Mouse (Mus musculus) MEL (cell line): ENCODE results near the gene Cxcl17. TPM values are rescaled to one million over a fixed set of nuclear protein-coding genes. Genes with fewer than 3 reads are reported as not detected.

Source experiments
- DNase-seq: peaks from one replicate; pipeline ENCODE4 v3.0.0; 2011; ENCODE audit warnings: low read depth, low spot score
- H3K27ac ChIP-seq: 2 replicates; pipeline ENCODE4 v1.5.1; 2012; ENCODE audit warnings: low read depth, mild to moderate bottlenecking, control low read depth, low read length, moderate library complexity; ENCODE audit not compliant: control insufficient read depth
- H3K27me3 ChIP-seq, 2 experiments: fragments of 150-350 bp in 1 of 2; sonication (generic) in 1 of 2; 2 replicates each; pipeline ENCODE4 v1.6.1; 2012; ENCODE audit warnings: low read length in 2 of 2, mild to moderate bottlenecking in 2 of 2, improper control_type of control experiment in 1 of 2, moderate library complexity in 1 of 2; ENCODE audit not compliant: insufficient read depth in 2 of 2, control insufficient read depth in 1 of 2
- H3K36me3 ChIP-seq, 2 experiments: 2 replicates each; pipeline ENCODE4 v1.6.1; 2012 to 2014; ENCODE audit warnings: low read length in 2 of 2, improper control_type of control experiment in 1 of 2, inconsistent platforms in 1 of 2, mild to moderate bottlenecking in 1 of 2; ENCODE audit not compliant: insufficient read depth in 2 of 2, control insufficient read depth in 1 of 2
- H3K4me1 ChIP-seq, 2 experiments: fragments of 150-350 bp in 1 of 2; sonication (generic) in 1 of 2; 2 replicates each; pipeline ENCODE4 v1.6.1; 2012; ENCODE audit warnings: low read length in 2 of 2, improper control_type of control experiment in 1 of 2, mild to moderate bottlenecking in 1 of 2; ENCODE audit not compliant: insufficient read depth in 2 of 2, control insufficient read depth in 1 of 2
- H3K4me3 ChIP-seq, 2 experiments: fragments of 150-350 bp in 1 of 2; sonication (generic) in 1 of 2; 2 replicates each; pipeline ENCODE4 v1.5.1; 2012; ENCODE audit warnings: low read depth in 2 of 2, low read length in 2 of 2, mild to moderate bottlenecking in 2 of 2, moderate library complexity in 2 of 2, control low read depth in 1 of 2, improper control_type of control experiment in 1 of 2; ENCODE audit not compliant: control insufficient read depth in 1 of 2, insufficient read depth in 1 of 2
- H3K79me2 ChIP-seq: 2 replicates; pipeline ENCODE4 v1.6.1; 2012; ENCODE audit warnings: mild to moderate bottlenecking, low read length, moderate library complexity; ENCODE audit not compliant: control insufficient read depth, poor library complexity, insufficient read depth
- H3K9ac ChIP-seq: 2 replicates; pipeline ENCODE4 v1.6.1; 2012; ENCODE audit warnings: low read depth, mild to moderate bottlenecking, control low read depth, low read length, moderate library complexity; ENCODE audit not compliant: control insufficient read depth, poor library complexity, severe bottlenecking
- H3K9me3 ChIP-seq: fragments of 150-350 bp; sonication (generic); replicated peaks from 2 replicates; pipeline ENCODE4 v1.6.1; 2012; ENCODE audit warnings: mild to moderate bottlenecking, low read length, improper control_type of control experiment, moderate library complexity; ENCODE audit not compliant: insufficient read depth
- CHD1 ChIP-seq: IDR thresholded peaks from 2 replicates; pipeline ENCODE4 v1.6.1; 2012; ENCODE audit warnings: low read depth, mild to moderate bottlenecking, inconsistent platforms, low read length, improper control_type of control experiment
- CHD2 ChIP-seq: IDR thresholded peaks from 2 replicates; pipeline ENCODE4 v1.6.1; 2011; ENCODE audit warnings: low read length, improper control_type of control experiment
- CTCF ChIP-seq, 3 experiments: IDR thresholded peaks in 2 of 3; conservative IDR thresholded peaks in 1 of 3; 2 replicates each; pipeline ENCODE4 v1.5.1; 2011 to 2012; ENCODE audit warnings: low read length in 3 of 3, low read depth in 2 of 3, mild to moderate bottlenecking in 2 of 3, improper control_type of control experiment in 1 of 3, inconsistent platforms in 1 of 3, mixed read lengths in 1 of 3, moderate library complexity in 1 of 3; ENCODE audit not compliant: control insufficient read depth in 1 of 3, insufficient read depth in 1 of 3, poor library complexity in 1 of 3, severe bottlenecking in 1 of 3
- ELF1 ChIP-seq: IDR thresholded peaks from 2 replicates; pipeline ENCODE4 v1.6.1; 2014; ENCODE audit warnings: low read depth, mild to moderate bottlenecking, inconsistent platforms, low read length, improper control_type of control experiment, moderate library complexity
- EP300 ChIP-seq, 2 experiments: IDR thresholded peaks; 2 replicates each; pipeline ENCODE4 v1.6.1; 2011; ENCODE audit warnings: improper control_type of control experiment in 2 of 2, low read length in 2 of 2, low read depth in 1 of 2, mild to moderate bottlenecking in 1 of 2
- ETS1 ChIP-seq: IDR thresholded peaks from 2 replicates; pipeline ENCODE4 v1.6.1; 2012; ENCODE audit warnings: low read depth, mild to moderate bottlenecking, inconsistent platforms, low read length, improper control_type of control experiment, moderate library complexity
- GATA1 ChIP-seq: IDR thresholded peaks from 2 replicates; pipeline ENCODE4 v1.6.1; 2011; ENCODE audit warnings: low read depth, low read length, improper control_type of control experiment
- HCFC1 ChIP-seq: IDR thresholded peaks from 2 replicates; pipeline ENCODE4 v1.6.1; 2012; ENCODE audit warnings: low read depth, mild to moderate bottlenecking, inconsistent platforms, low read length, improper control_type of control experiment, moderate library complexity
- JUND ChIP-seq: IDR thresholded peaks from 2 replicates; pipeline ENCODE4 v1.6.1; 2011; ENCODE audit warnings: low read depth, mild to moderate bottlenecking, improper control_type of control experiment, low read length
- KAT2A ChIP-seq: conservative IDR thresholded peaks from 2 replicates; pipeline ENCODE4 v1.6.1; 2012; ENCODE audit warnings: low read depth, low read length, improper control_type of control experiment, inconsistent platforms
- MAFK ChIP-seq: IDR thresholded peaks from 2 replicates; pipeline ENCODE4 v1.6.1; 2011; ENCODE audit warnings: low read depth, mild to moderate bottlenecking, low read length, improper control_type of control experiment, borderline replicate concordance
- MAX ChIP-seq: IDR thresholded peaks from 2 replicates; pipeline ENCODE4 v1.6.1; 2011; ENCODE audit warnings: low read length, improper control_type of control experiment
- MEF2A ChIP-seq: IDR thresholded peaks from 2 replicates; pipeline ENCODE4 v1.6.1; 2014; ENCODE audit warnings: low read depth, mild to moderate bottlenecking, inconsistent platforms, low read length, improper control_type of control experiment; ENCODE audit not compliant: poor library complexity, insufficient replicate concordance, severe bottlenecking; ENCODE audit errors: extremely low read depth
- POLR2AphosphoS2 ChIP-seq: IDR thresholded peaks from 2 replicates; pipeline ENCODE4 v1.6.1; 2011; ENCODE audit warnings: low read length, improper control_type of control experiment
- POLR2AphosphoS5 ChIP-seq: IDR thresholded peaks from 2 replicates; pipeline ENCODE4 v1.6.1; 2012; ENCODE audit warnings: low read depth, borderline replicate concordance, mild to moderate bottlenecking, inconsistent platforms, low read length, moderate library complexity, mixed read lengths
- RAD21 ChIP-seq: IDR thresholded peaks from 2 replicates; pipeline ENCODE4 v1.6.1; 2011; ENCODE audit warnings: mild to moderate bottlenecking, low read depth, low read length, improper control_type of control experiment
- RCOR1 ChIP-seq: IDR thresholded peaks from 2 replicates; pipeline ENCODE4 v1.6.1; 2012; ENCODE audit warnings: low read depth, mild to moderate bottlenecking, inconsistent platforms, low read length, improper control_type of control experiment
- SIN3A ChIP-seq: IDR thresholded peaks from 2 replicates; pipeline ENCODE4 v1.6.1; 2012; ENCODE audit warnings: low read length, improper control_type of control experiment, inconsistent platforms
- SMC3 ChIP-seq: IDR thresholded peaks from 2 replicates; pipeline ENCODE4 v1.6.1; 2011; ENCODE audit warnings: low read depth, low read length, improper control_type of control experiment
- TBP ChIP-seq: IDR thresholded peaks from 2 replicates; pipeline ENCODE4 v1.8.0; 2011; ENCODE audit warnings: low read depth, low read length, improper control_type of control experiment
- UBTF ChIP-seq: IDR thresholded peaks from 2 replicates; pipeline ENCODE4 v1.6.1; 2012; ENCODE audit warnings: low read depth, mild to moderate bottlenecking, inconsistent platforms, low read length, improper control_type of control experiment, moderate library complexity, borderline replicate concordance; ENCODE audit not compliant: insufficient read depth
- USF2 ChIP-seq, 2 experiments: IDR thresholded peaks; 2 replicates each; pipeline ENCODE4 v1.6.1; 2011 to 2012; ENCODE audit warnings: improper control_type of control experiment in 2 of 2, low read length in 2 of 2, borderline replicate concordance in 1 of 2, inconsistent platforms in 1 of 2, low read depth in 1 of 2, mild to moderate bottlenecking in 1 of 2; ENCODE audit not compliant: insufficient read depth in 1 of 2
- ZC3H11A ChIP-seq: IDR thresholded peaks from 2 replicates; pipeline ENCODE4 v1.6.1; 2012; ENCODE audit warnings: low read depth, mild to moderate bottlenecking, inconsistent platforms, low read length, improper control_type of control experiment
- ZKSCAN1 ChIP-seq: IDR thresholded peaks from 2 replicates; pipeline ENCODE4 v1.6.1; 2012; ENCODE audit warnings: low read depth, mild to moderate bottlenecking, inconsistent platforms, low read length, improper control_type of control experiment, moderate library complexity
- ZMIZ1 ChIP-seq: IDR thresholded peaks from 2 replicates; pipeline ENCODE4 v1.6.1; 2012; ENCODE audit warnings: low read depth, mild to moderate bottlenecking, inconsistent platforms, low read length, improper control_type of control experiment, moderate library complexity
- ZNF384 ChIP-seq: IDR thresholded peaks from 2 replicates; pipeline ENCODE4 v1.6.1; 2012; ENCODE audit warnings: low read depth, mild to moderate bottlenecking, inconsistent platforms, low read length, improper control_type of control experiment
- polyA plus RNA-seq, 2 experiments: library from polyadenylated mRNA; stranded (reverse) in 1 of 2; unstranded in 1 of 2; fragments of >175 nt in 1 of 2; fragments of >200 nt in 1 of 2; gene quantifications; 2 replicates each; pipeline versions ENCODE4 v1.2.1 to v1.2.4; 2012; ENCODE audit warnings: low replicate concordance in 2 of 2, low read depth in 1 of 2; ENCODE audit not compliant: insufficient read length in 2 of 2, insufficient read depth in 1 of 2, missing spikeins in 1 of 2
- total RNA-seq: library from RNA; depleted of rRNA; stranded (reverse); fragments of 300-350 nt; gene quantifications from 2 replicates; pipeline ENCODE4 v1.2.3, GENCODE M21; 2012

Gene Cxcl17
- total and polyA plus RNA-seq, 3 experiments = not detected

DNA sequence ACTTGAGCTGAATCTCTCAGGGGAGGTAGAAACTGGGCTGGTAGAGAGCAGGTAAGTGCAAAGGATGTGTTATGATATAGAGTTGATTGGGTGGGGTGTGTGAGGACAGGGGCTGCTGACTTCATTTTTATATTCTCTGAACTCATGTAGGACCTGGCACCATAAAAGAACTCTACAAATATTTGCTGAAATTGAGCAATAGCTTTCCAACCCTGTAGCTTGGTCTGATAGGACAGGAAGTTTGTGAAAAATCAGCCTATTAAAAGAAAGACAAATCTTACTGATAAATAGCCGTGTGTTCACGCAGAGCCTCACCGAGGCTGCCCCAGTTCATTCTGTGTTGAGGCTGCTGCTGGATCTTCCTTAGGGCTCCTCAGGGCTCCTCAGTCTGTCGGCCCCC lies 7.3 kb upstream of the Cxcl17 start:
- H3K27me3 ChIP-seq = no peaks in the 10 kb centered on the region
- H3K36me3 ChIP-seq = no peaks in the 10 kb centered on the region
- TF ChIP-seq ZMIZ1 = no peak
- TF ChIP-seq SIN3A = no peak
- TF ChIP-seq UBTF = no peak
- no peak for TF ChIP-seq ZNF384
- no peak for TF ChIP-seq CHD1
- no peak for TF ChIP-seq ZC3H11A
- TF ChIP-seq POLR2AphosphoS2 = no peak
- TF ChIP-seq RAD21 = no peak
- no peak for TF ChIP-seq HCFC1
- TF ChIP-seq MEF2A = no peak
- no peak for TF ChIP-seq CHD2
- no peak for TF ChIP-seq KAT2A
- no peak for TF ChIP-seq RCOR1
- TF ChIP-seq ZKSCAN1 = no peak
- no peak for TF ChIP-seq JUND
- no peak for DNase-seq
- no peak overlapping the region for H3K4me3 ChIP-seq
- no peaks in the 10 kb centered on the region for H3K9me3 ChIP-seq
- no peak overlapping the region for H3K9ac ChIP-seq
- no peak overlapping the region for H3K27ac ChIP-seq
- no peaks in the 10 kb centered on the region for H3K79me2 ChIP-seq
- H3K4me1 ChIP-seq = no peaks in the 10 kb centered on the region

DNA sequence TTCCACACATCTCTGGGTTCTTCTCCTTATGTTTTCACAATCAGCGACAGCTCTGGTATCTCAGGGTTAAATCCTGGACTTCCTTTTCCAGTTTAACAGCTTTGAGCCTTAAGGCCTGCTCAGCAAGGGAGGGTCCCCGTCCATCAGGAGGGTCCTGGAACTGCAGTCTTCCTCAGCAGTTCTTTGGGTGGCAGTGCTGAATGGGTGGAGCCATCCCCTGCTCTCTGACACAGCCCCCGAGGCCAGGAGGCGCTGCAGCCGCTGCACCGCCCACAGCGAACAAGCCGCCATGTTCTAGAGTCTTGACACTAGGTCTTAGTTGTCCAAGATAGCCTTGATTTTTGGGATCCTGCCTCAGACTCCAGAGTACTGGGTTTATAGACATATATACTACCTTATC lies 6.8 kb upstream of the Cxcl17 start:
- H3K9ac ChIP-seq = no peak overlapping the region
- DNase-seq = no peak

More for the DNA sequence above, 6.8 kb upstream of the Cxcl17 start:
- Histone ChIP-seq H3K27me3 (no peaks in the 10 kb centered on the region), H3K79me2 (no peaks in the 10 kb centered on the region), H3K9me3 (no peaks in the 10 kb centered on the region), H3K4me3 (no peak overlapping the region), H3K36me3 (no peaks in the 10 kb centered on the region), H3K4me1 (no peaks in the 10 kb centered on the region), H3K27ac (no peak overlapping the region)
- no peak for TF ChIP-seq UBTF
- TF ChIP-seq KAT2A = no peak
- no peak for TF ChIP-seq ZKSCAN1
- no peak for TF ChIP-seq ETS1
- no peak for TF ChIP-seq POLR2AphosphoS5
- TF ChIP-seq EP300 (IDR thresholded peaks at IDR 0.05; ENCODE audit: low read depth in 1 of 2, low read length in 2 of 2) = no peak
- no peak for TF ChIP-seq CHD2
- no peak for TF ChIP-seq CTCF (IDR thresholded peaks at IDR 0.05 in 2 of 3, conservative IDR thresholded peaks at IDR 0.05 in 1 of 3; ENCODE audit: control insufficient read depth in 1 of 3, insufficient read depth in 1 of 3, low read depth in 2 of 3, low read length in 3 of 3, poor library complexity in 1 of 3, severe bottlenecking in 1 of 3)
- no peak for TF ChIP-seq MAFK
- no peak for TF ChIP-seq ELF1
- TF ChIP-seq SIN3A = no peak
- TF ChIP-seq ZC3H11A = no peak
- TF ChIP-seq TBP = no peak
- no peak for TF ChIP-seq MAX
- TF ChIP-seq USF2 (IDR thresholded peaks at IDR 0.05; ENCODE audit: borderline replicate concordance in 1 of 2, insufficient read depth in 1 of 2, low read depth in 1 of 2, low read length in 2 of 2) = no peak
- TF ChIP-seq SMC3 = no peak
- TF ChIP-seq GATA1 = no peak
